Mouse (Mus musculus) megakaryocyte, embryonic 14.5 days (primary cell): Measurements from ENCODE around the gene Odf4.

ENCODE experiments used
- FLI1 ChIP-seq: IDR thresholded peaks from 2 replicates; pipeline ENCODE4 v1.6.1; 2012; ENCODE audit warnings: low read length, inconsistent platforms, mixed read lengths
- GATA1 ChIP-seq: IDR thresholded peaks from 3 replicates; pipeline ENCODE4 v1.6.1; 2012; ENCODE audit warnings: mixed read lengths, low read length, inconsistent platforms, borderline replicate concordance

- TF ChIP-seq GATA1 (no peak), FLI1 (no peak)
Measured at GRCm38 (mm10) chr11:68888653-68889052, 38.2 kb downstream of the Odf4 start.
